Mouse (Mus musculus) hindbrain, embryonic 12.5 days (tissue): ENCODE results near the gene Lrrc10b. TPM values are rescaled to one million over a fixed set of nuclear protein-coding genes. Genes with fewer than 3 reads are reported as not detected.

ENCODE experiments used
- ATAC-seq: fragments of 200-750 bp; cut with Nextera tagmentation; 2 replicates; pipeline ENCODE4 v1.8.0; 2017; ENCODE audit warnings: moderate TSS enrichment; ENCODE audit not compliant: low FRiP score
- H3K27ac ChIP-seq: fragments of 300-500 bp; sonication (generic); 2 replicates; pipeline ENCODE4 v1.5.1; 2016; ENCODE audit warnings: mild to moderate bottlenecking
- H3K27me3 ChIP-seq: fragments of 300-500 bp; sonication (generic); 2 replicates; pipeline ENCODE4 v1.6.1; 2016; ENCODE audit warnings: mild to moderate bottlenecking
- H3K36me3 ChIP-seq: fragments of 300-500 bp; sonication (generic); 2 replicates; pipeline ENCODE4 v1.6.1; 2016; ENCODE audit warnings: mild to moderate bottlenecking
- H3K4me1 ChIP-seq: fragments of 300-500 bp; sonication (generic); 2 replicates; pipeline ENCODE4 v1.6.1; 2016
- H3K4me2 ChIP-seq: fragments of 300-500 bp; sonication (generic); replicated peaks from 2 replicates; pipeline ENCODE4 v1.6.1; 2016; ENCODE audit warnings: mild to moderate bottlenecking
- H3K4me3 ChIP-seq: fragments of 300-500 bp; sonication (generic); 2 replicates; pipeline ENCODE4 v1.5.1; 2016; ENCODE audit warnings: mild to moderate bottlenecking
- H3K9ac ChIP-seq: fragments of 300-500 bp; sonication (generic); 2 replicates; pipeline ENCODE4 v1.6.1; 2016; ENCODE audit warnings: mild to moderate bottlenecking, moderate library complexity
- H3K9me3 ChIP-seq: fragments of 300-500 bp; sonication (generic); replicated peaks from 2 replicates; pipeline ENCODE4 v1.6.1; 2016; ENCODE audit warnings: mild to moderate bottlenecking
- WGBS: fragments of 180-500 bp; shearing (Covaris S2); methylation state at CpG from one replicate; pipeline ENCODE4 v1.1.7; 2016; 5-methylcytosine and 5-hydroxymethylcytosine counted together
- polyA plus RNA-seq: library from polyadenylated mRNA; unstranded; fragments of >200 nt; fragmentation: Nextera tagmentation; extraction: Ambion mirVana; gene quantifications from 2 replicates; pipeline ENCODE4 v1.2.1, GENCODE M21; 2016

Lrrc10b gene
- polyA plus RNA-seq, 1 experiment from 2014 or later: 1.7 TPM

GRCm38 (mm10) chr19:10464427-10464826 is 7.2 kb upstream of the Lrrc10b start:
- no peak for ATAC-seq
- no peak overlapping the region for H3K9ac ChIP-seq
- peaks cover 36% of the 10 kb centered on the region for H3K27me3 ChIP-seq
- no peak overlapping the region for H3K27ac ChIP-seq
- H3K4me3 ChIP-seq: no peak overlapping the region
- H3K36me3 ChIP-seq: no peaks in the 10 kb centered on the region
- 13% methylated on average over 4 of the region's 4 CpGs for WGBS
- H3K4me2 ChIP-seq: no peak overlapping the region
- H3K4me1 ChIP-seq: 0 out of 2 replicates have a peak, but pooled peaks cover 11% of the 10 kb centered on the region
- H3K9me3 ChIP-seq: no peaks in the 10 kb centered on the region

GRCm38 (mm10) chr19:10461584-10461983 is 4.3 kb upstream of the Lrrc10b start:
- H3K9ac ChIP-seq: no peak overlapping the region
- no peaks in the 10 kb centered on the region for H3K9me3 ChIP-seq
- 47% methylated on average over 7 of the region's 7 CpGs for WGBS
- H3K4me2 ChIP-seq: no peak overlapping the region
- H3K27ac ChIP-seq: no peak overlapping the region
- no peak overlapping the region for H3K4me3 ChIP-seq
- H3K36me3 ChIP-seq: no peaks in the 10 kb centered on the region
- peaks cover 17% of the 10 kb centered on the region for H3K4me1 ChIP-seq
- H3K27me3 ChIP-seq: peaks cover 63% of the 10 kb centered on the region
- ATAC-seq: no peak

- H3K9me3 ChIP-seq: no peaks in the 10 kb centered on the region
- H3K9ac ChIP-seq: no peak overlapping the region
- WGBS: 32% methylated on average over 11 of the region's 11 CpGs
- H3K36me3 ChIP-seq: no peaks in the 10 kb centered on the region
- H3K4me3 ChIP-seq: no peak overlapping the region
- H3K4me2 ChIP-seq: no peak overlapping the region
- H3K27ac ChIP-seq: no peak overlapping the region
- peaks cover 23% of the 10 kb centered on the region for H3K4me1 ChIP-seq
- peaks cover 80% of the 10 kb centered on the region for H3K27me3 ChIP-seq
- ATAC-seq: no peak
Measured at GRCm38 (mm10) chr19:10459907-10460306, 2.6 kb upstream of the Lrrc10b start.

GRCm38 (mm10) chr19:10458096-10458495 is 823 bp upstream of the Lrrc10b start:
- ATAC-seq: no peak
- Histone ChIP-seq H3K4me2 (peak overlapping the region; percentile 89), H3K9ac (no peak overlapping the region), H3K9me3 (no peaks in the 10 kb centered on the region), H3K4me1 (peaks cover 24% of the 10 kb centered on the region), H3K27me3 (peaks cover 85% of the 10 kb centered on the region), H3K4me3 (peak overlapping the region; percentile 48), H3K27ac (no peak overlapping the region), H3K36me3 (no peaks in the 10 kb centered on the region)
- WGBS: 23% methylated on average over 8 of the region's 8 CpGs

- ATAC-seq: peak; percentile 95
- H3K4me1 ChIP-seq: peaks cover 24% of the 10 kb centered on the region
- peak overlapping the region; percentile 89 for H3K4me2 ChIP-seq
- 0 out of 2 replicates have a peak overlapping the region, but pooled peaks have one; percentile 5 for H3K27ac ChIP-seq
- peak overlapping the region; percentile 48 for H3K4me3 ChIP-seq
- peaks cover 83% of the 10 kb centered on the region for H3K27me3 ChIP-seq
- WGBS: under 1% methylated on average over 33 of the region's 34 CpGs
- no peaks in the 10 kb centered on the region for H3K9me3 ChIP-seq
- no peaks in the 10 kb centered on the region for H3K36me3 ChIP-seq
- H3K9ac ChIP-seq: peak overlapping the region; percentile 57
Measured at GRCm38 (mm10) chr19:10457484-10457800, 169 bp upstream of the Lrrc10b start.

- no peak for ATAC-seq
- Histone ChIP-seq H3K4me1 (peaks cover 24% of the 10 kb centered on the region), H3K36me3 (no peaks in the 10 kb centered on the region), H3K9me3 (no peaks in the 10 kb centered on the region), H3K9ac (no peak overlapping the region), H3K27me3 (peaks cover 74% of the 10 kb centered on the region), H3K4me3 (no peak overlapping the region), H3K27ac (no peak overlapping the region), H3K4me2 (no peak overlapping the region)
- 68% methylated on average over 3 of the region's 3 CpGs for WGBS
Measured at GRCm38 (mm10) chr19:10455437-10455806, 1.9 kb downstream of the Lrrc10b start.

- H3K9me3 ChIP-seq: no peaks in the 10 kb centered on the region
- no peak overlapping the region for H3K4me2 ChIP-seq
- 58% methylated on average over 4 of the region's 4 CpGs for WGBS
- H3K27ac ChIP-seq: no peak overlapping the region
- ATAC-seq: no peak
- no peak overlapping the region for H3K9ac ChIP-seq
- H3K4me1 ChIP-seq: peaks cover 22% of the 10 kb centered on the region
- H3K4me3 ChIP-seq: no peak overlapping the region
- H3K36me3 ChIP-seq: no peaks in the 10 kb centered on the region
- H3K27me3 ChIP-seq: peaks cover 72% of the 10 kb centered on the region
Measured at GRCm38 (mm10) chr19:10454718-10455436, 2.4 kb downstream of the Lrrc10b start.

- Histone ChIP-seq H3K36me3 (0 out of 2 replicates have a peak, but pooled peaks cover 4% of the 10 kb centered on the region), H3K4me1 (0 out of 2 replicates have a peak, but pooled peaks cover 1% of the 10 kb centered on the region), H3K27ac (no peak overlapping the region), H3K9ac (no peak overlapping the region), H3K27me3 (peaks cover 22% of the 10 kb centered on the region), H3K9me3 (0 out of 2 replicates have a peak, but pooled peaks cover 3% of the 10 kb centered on the region), H3K4me3 (no peak overlapping the region), H3K4me2 (no peak overlapping the region)
- ATAC-seq: peak; percentile 51
- 4% methylated on average over 3 of the region's 3 CpGs for WGBS
Measured at GRCm38 (mm10) chr19:10449708-10450107, 7.6 kb downstream of the Lrrc10b start.

GRCm38 (mm10) chr19:10449190-10449589 is 8.1 kb downstream of the Lrrc10b start:
- H3K27me3 ChIP-seq: peaks cover 17% of the 10 kb centered on the region
- H3K4me2 ChIP-seq: no peak overlapping the region
- WGBS: 70% methylated on average over 6 of the region's 6 CpGs
- no peak overlapping the region for H3K4me3 ChIP-seq
- H3K36me3 ChIP-seq: 0 out of 2 replicates have a peak, but pooled peaks cover 6% of the 10 kb centered on the region
- no peak overlapping the region for H3K9ac ChIP-seq
- H3K9me3 ChIP-seq: 0 out of 2 replicates have a peak, but pooled peaks cover 3% of the 10 kb centered on the region
- no peak overlapping the region for H3K27ac ChIP-seq
- peak; percentile 50; the same call in 1 of the 2 replicates for ATAC-seq
- no peaks in the 10 kb centered on the region for H3K4me1 ChIP-seq

- no peak overlapping the region for H3K27ac ChIP-seq
- H3K27me3 ChIP-seq: peaks cover 10% of the 10 kb centered on the region
- no peak overlapping the region for H3K4me2 ChIP-seq
- 0 out of 2 replicates have a peak, but pooled peaks cover 10% of the 10 kb centered on the region for H3K36me3 ChIP-seq
- 0 out of 2 replicates have a peak, but pooled peaks cover 3% of the 10 kb centered on the region for H3K9me3 ChIP-seq
- no peak overlapping the region for H3K9ac ChIP-seq
- no peak overlapping the region for H3K4me3 ChIP-seq
- whole genome bisulfite sequencing: 95% methylated on average over 7 of the region's 7 CpGs
- H3K4me1 ChIP-seq: no peaks in the 10 kb centered on the region
- no peak for ATAC-seq
Measured at GRCm38 (mm10) chr19:10448275-10448674, 9.0 kb downstream of the Lrrc10b start.

- Histone ChIP-seq H3K4me2 (no peak overlapping the region), H3K4me1 (no peaks in the 10 kb centered on the region), H3K27ac (no peak overlapping the region), H3K4me3 (no peak overlapping the region), H3K36me3 (0 out of 2 replicates have a peak, but pooled peaks cover 11% of the 10 kb centered on the region), H3K27me3 (no peaks in the 10 kb centered on the region), H3K9me3 (0 out of 2 replicates have a peak, but pooled peaks cover 3% of the 10 kb centered on the region), H3K9ac (no peak overlapping the region)
- 92% methylated on average over 15 of the region's 15 CpGs for WGBS
- ATAC-seq: no peak
Measured at GRCm38 (mm10) chr19:10444685-10445369, 12.4 kb downstream of the Lrrc10b start.

- 68% methylated on average over 1 of the region's 1 CpGs for WGBS
- Histone ChIP-seq H3K4me3 (no peak overlapping the region), H3K9me3 (no peaks in the 10 kb centered on the region), H3K4me2 (no peak overlapping the region), H3K9ac (no peak overlapping the region), H3K4me1 (no peaks in the 10 kb centered on the region), H3K27me3 (no peaks in the 10 kb centered on the region), H3K36me3 (0 out of 2 replicates have a peak, but pooled peaks cover 4% of the 10 kb centered on the region), H3K27ac (no peak overlapping the region)
- ATAC-seq: no peak
Measured at GRCm38 (mm10) chr19:10437521-10437920, 19.8 kb downstream of the Lrrc10b start.
